9 mouse cellular contexts compared by ENCODE assay signal in genomic region chr1:155212936-155213774, GRCm38 (mm10). TPM values are rescaled to one million over a fixed set of nuclear protein-coding genes. Genes with fewer than 3 reads are reported as not detected.
DNase-seq lines count a peak whose midpoint lies in the region; ATAC-seq and TF ChIP-seq lines count a peak whose summit lies in the region.
"Had no signal": no experiment of that assay in that cellular context is flagged by ENCODE, and none has a peak within 500 bp of the region (broad histone marks: within the 10 kb centered on the region; RNA-seq: fewer than 3 reads in every experiment).

No protein-coding gene starts in this region.

- peak; percentile 43 for ATAC-seq in heart, postnatal 0 days (ENCODE audit: insufficient read depth, low read depth)
- ATAC-seq in limb, embryonic 14.5 days (ENCODE audit: low FRiP score, low read depth) = peak; percentile 25; the same call in 1 of the 2 replicates
- ATAC-seq in megakaryocyte, adult 5-6 weeks (ENCODE audit: poor library complexity, severe bottlenecking) = no peak

- no peaks in the 10 kb centered on the region for H3K27me3 ChIP-seq in heart, postnatal 0 days (ENCODE audit: control insufficient read depth, insufficient read depth, low read length)
- no peaks in the 10 kb centered on the region for H3K27me3 ChIP-seq in limb, embryonic 14.5 days (ENCODE audit: control insufficient read depth, insufficient read depth, low read length)

- peaks cover 35% of the 10 kb centered on the region for H3K4me1 ChIP-seq in heart, postnatal 0 days (ENCODE audit: control insufficient read depth, insufficient read depth)
- H3K4me1 ChIP-seq in limb, embryonic 14.5 days (ENCODE audit: control insufficient read depth, insufficient read depth, low read length) = peaks cover 56% of the 10 kb centered on the region

- no peak overlapping the region for H3K4me3 ChIP-seq in heart, postnatal 0 days (ENCODE audit: low read depth, low read length)
- no peak overlapping the region for H3K4me3 ChIP-seq in limb, embryonic 14.5 days (replicated peaks; ENCODE audit: low read length)

- H3K27ac ChIP-seq in heart, postnatal 0 days (ENCODE audit: low read depth) = peak overlapping the region; percentile 68
- peak overlapping the region; percentile 55; the same call in 1 of the 2 replicates for H3K27ac ChIP-seq in limb, embryonic 14.5 days (replicated peaks; ENCODE audit: low read depth, low read length)

- no peak for TF ChIP-seq EP300 in heart, postnatal 0 days (IDR thresholded peaks at IDR 0.05; ENCODE audit: low read depth)

- no peak overlapping the region for H3K4me2 ChIP-seq in heart, postnatal 0 days (ENCODE audit: low read depth, low read length)
- H3K4me2 ChIP-seq in limb, embryonic 14.5 days (replicated peaks; ENCODE audit: low read depth, low read length, severe bottlenecking) = no peak overlapping the region

- no peaks in the 10 kb centered on the region for H3K9me3 ChIP-seq in heart, postnatal 0 days (replicated peaks; ENCODE audit: control insufficient read depth, low read length)
- H3K9me3 ChIP-seq in limb, embryonic 14.5 days (ENCODE audit: control insufficient read depth, low read length) = no peaks in the 10 kb centered on the region
- H3K9me3 ChIP-seq: G1E had no signal

- peak overlapping the region; percentile 24; the same call in 1 of the 2 replicates for H3K9ac ChIP-seq in heart, postnatal 0 days (replicated peaks; ENCODE audit: low read depth, low read length)
- H3K9ac ChIP-seq in limb, embryonic 14.5 days (ENCODE audit: low read depth, low read length, severe bottlenecking) = no peak overlapping the region

- 23% methylated on average over 18 of the region's 18 CpGs for WGBS in heart, postnatal 0 days
- 20% methylated on average over 18 of the region's 18 CpGs for WGBS in limb, embryonic 14.5 days

- TF ChIP-seq POLR2A in limb, embryonic 14.5 days (IDR thresholded peaks at IDR 0.05; ENCODE audit: borderline replicate concordance, extremely low read depth, insufficient read depth, insufficient read length) = no peak

- H3K36me3 ChIP-seq in heart, postnatal 0 days (replicated peaks; ENCODE audit: control insufficient read depth, insufficient read depth, low read length) = peaks cover 28% of the 10 kb centered on the region
- peaks cover 24% of the 10 kb centered on the region for H3K36me3 ChIP-seq in limb, embryonic 14.5 days (ENCODE audit: control insufficient read depth, insufficient read depth, low read length)
- H3K36me3 ChIP-seq: G1E had no signal

- TF ChIP-seq CTCF in heart, postnatal 0 days (IDR thresholded peaks at IDR 0.05; ENCODE audit: low read depth) = no peak; the same call in 1 of the 2 replicates

- peak; percentile 60 for DNase-seq in layer of hippocampus, adult 9-11 months
- DNase-seq in layer of hippocampus, postnatal 36 days = no peak
- DNase-seq in embryo, embryonic 11 days = peak; percentile 65
- DNase-seq in heart, postnatal 0 days (ENCODE audit: low spot score) = peak; percentile 65
- no peak for DNase-seq in limb, embryonic 14.5 days (ENCODE audit: low spot score)
- DNase-seq in spleen, adult 12 weeks (ENCODE audit: low spot score) = no peak
- no peak for DNase-seq in cerebellum, adult 9-11 months

RNA-seq across cellular contexts. Expression of gene BC034090, which starts 31.1 kb away (rescaled TPM):
- 1 to 10 TPM; 5.9 to 6.7 TPM for total RNA-seq in layer of hippocampus, postnatal 36 days (2021)
- 45.1 and 82.1 TPM in 2 replicates for total RNA-seq in heart, postnatal 0 days (2014; rRNA removed; ENCODE audit: low replicate concordance)
- 9.5 and 9.7 TPM in 2 replicates for polyA plus RNA-seq in heart, postnatal 0 days (2015; fragmentation: Nextera tagmentation; extraction: Ambion mirVana)
- 28.0 and 31.4 TPM in 2 replicates for polyA plus RNA-seq in limb, embryonic 14.5 days (2012; rRNA removed)
- polyA plus RNA-seq in limb, embryonic 14.5 days (2014; fragmentation: Nextera tagmentation; extraction: Ambion mirVana) = 5.6 and 6.7 TPM in 2 replicates
- not detected in 2 replicates for total RNA-seq in megakaryocyte, adult 5-6 weeks (2015)
- 0.45 TPM in 1 of 2 replicates, not detected in the other for total RNA-seq in megakaryocyte, adult 5-6 weeks (2017)

RNA-seq across cellular contexts. Expression of gene Stx6, which starts 54.6 kb away (rescaled TPM):
- 100 to 1,000 TPM; 120 to 122 TPM for total RNA-seq in layer of hippocampus, postnatal 36 days (2021)
- total RNA-seq in heart, postnatal 0 days (2014; rRNA removed; ENCODE audit: low replicate concordance) = 56.6 and 59.4 TPM in 2 replicates
- 36.3 and 39.6 TPM in 2 replicates for polyA plus RNA-seq in heart, postnatal 0 days (2015; fragmentation: Nextera tagmentation; extraction: Ambion mirVana)
- polyA plus RNA-seq in limb, embryonic 14.5 days (2012; rRNA removed) = 80.1 and 85.2 TPM in 2 replicates
- polyA plus RNA-seq in limb, embryonic 14.5 days (2014; fragmentation: Nextera tagmentation; extraction: Ambion mirVana) = 89.9 and 111 TPM in 2 replicates
- total RNA-seq in megakaryocyte, adult 5-6 weeks (2015) = 12.8 and 18.0 TPM in 2 replicates
- total RNA-seq in megakaryocyte, adult 5-6 weeks (2017) = 34.8 and 36.4 TPM in 2 replicates

Comparison
In these comparisons a context has a peak if more than half of its experiments do, and no peak if none do; other contexts are left out.
1. DNase-seq: peak in layer of hippocampus, adult 9-11 months (single experiment), embryo, embryonic 11 days (single experiment) and heart, postnatal 0 days (single experiment); none in layer of hippocampus, postnatal 36 days (0 of 2), limb, embryonic 14.5 days (single experiment), spleen, adult 12 weeks (single experiment) and cerebellum, adult 9-11 months (single experiment).